Mouse (Mus musculus) ES-E14 (cell line): Measurements from ENCODE around the gene Gpr137. TPM values are rescaled to one million over a fixed set of nuclear protein-coding genes. Genes with fewer than 3 reads are reported as not detected.

Source experiments
- DNase-seq: peaks from one replicate; pipeline ENCODE4 v3.0.0-alpha.2; 2013; ENCODE audit warnings: low read depth, low spot score
- H3K27ac ChIP-seq: 2 replicates; pipeline ENCODE4 v1.5.1; 2012; ENCODE audit warnings: low read depth, mild to moderate bottlenecking, low read length, moderate library complexity, mixed read lengths; ENCODE audit not compliant: poor library complexity, insufficient read depth, severe bottlenecking
- H3K36me3 ChIP-seq: 2 replicates; pipeline ENCODE4 v1.6.1; 2012; ENCODE audit warnings: mild to moderate bottlenecking, low read length, moderate library complexity, mixed read lengths; ENCODE audit not compliant: control insufficient read depth, poor library complexity, insufficient read depth, severe bottlenecking
- H3K4me1 ChIP-seq, 2 experiments: fragments of 150-350 bp in 1 of 2; sonication (generic) in 1 of 2; 2 replicates each; pipeline ENCODE4 v1.6.1; 2012; ENCODE audit warnings: low read length in 2 of 2, mild to moderate bottlenecking in 1 of 2, mixed read lengths in 1 of 2; ENCODE audit not compliant: control insufficient read depth in 2 of 2, insufficient read depth in 2 of 2, poor library complexity in 1 of 2
- H3K4me3 ChIP-seq, 2 experiments: fragments of 150-350 bp in 1 of 2; sonication (generic) in 1 of 2; 2 replicates each; pipeline ENCODE4 v1.5.1; 2012; ENCODE audit warnings: low read length in 2 of 2, low read depth in 1 of 2, mild to moderate bottlenecking in 1 of 2, mixed read lengths in 1 of 2; ENCODE audit not compliant: insufficient read depth in 1 of 2, poor library complexity in 1 of 2, severe bottlenecking in 1 of 2
- H3K9ac ChIP-seq: 2 replicates; pipeline ENCODE4 v1.6.1; 2012; ENCODE audit warnings: low read depth, mild to moderate bottlenecking, low read length, mixed read lengths; ENCODE audit not compliant: poor library complexity, insufficient read depth, severe bottlenecking
- H3K9me3 ChIP-seq: fragments of 150-350 bp; sonication (generic); 2 replicates; pipeline ENCODE4 v1.6.1; 2012; ENCODE audit warnings: low read depth, mild to moderate bottlenecking, low read length; ENCODE audit not compliant: control insufficient read depth, insufficient read depth
- CHD2 ChIP-seq: IDR thresholded peaks from 2 replicates; pipeline ENCODE4 v1.6.1; 2014; ENCODE audit warnings: mild to moderate bottlenecking, low read depth, low read length, inconsistent platforms
- HCFC1 ChIP-seq: IDR thresholded peaks from 2 replicates; pipeline ENCODE4 v1.6.1; 2012; ENCODE audit warnings: low read length, inconsistent platforms, borderline replicate concordance; ENCODE audit not compliant: insufficient read depth
- MAFK ChIP-seq: IDR thresholded peaks from 2 replicates; pipeline ENCODE4 v1.6.1; 2014; ENCODE audit warnings: mild to moderate bottlenecking, low read depth, low read length, inconsistent platforms; ENCODE audit not compliant: insufficient read depth
- ZC3H11A ChIP-seq: IDR thresholded peaks from 2 replicates; pipeline ENCODE4 v1.6.1; 2012; ENCODE audit warnings: low read depth, mild to moderate bottlenecking, inconsistent platforms, low read length, borderline replicate concordance
- ZNF384 ChIP-seq: IDR thresholded peaks from 2 replicates; pipeline ENCODE4 v1.6.1; 2012; ENCODE audit warnings: low read depth, low read length, inconsistent platforms
- in situ Hi-C, 2 experiments: fragments of 600-800 bp; cut with MboI; formaldehyde crosslinking; loops; one replicate each; pipeline ENCODE4 v1.15.1; 2025; ENCODE audit warnings: low sequenced_read_pairs in 2 of 2, inconsistent platforms in 1 of 2; ENCODE audit not compliant: unreplicated experiment in 2 of 2
- total RNA-seq: library from RNA; depleted of rRNA; stranded (reverse); fragments of 300-350 nt; gene quantifications from 2 replicates; pipeline ENCODE4 v1.2.3, GENCODE M21; 2012

Gpr137 gene
- total RNA-seq, 1 experiment = 23.7 TPM

GRCm38 (mm10) chr19:6951381-6951968, 9.2 kb upstream of the Gpr137 start:
- TF ChIP-seq ZNF384 (peak; percentile 96), ZC3H11A (no peak), CHD2 (no peak), HCFC1 (peak; percentile 87), MAFK (no peak)
- Histone ChIP-seq H3K4me1 (peaks cover 0 to 25% of the 10 kb centered on the region in 2 experiments; a peak in 3 of 4 replicates), H3K9me3 (no peaks in the 10 kb centered on the region), H3K4me3 (peak overlapping the region; percentile 80), H3K9ac (peak overlapping the region; percentile 82), H3K27ac (peak overlapping the region; percentile 91), H3K36me3 (peaks cover 22% of the 10 kb centered on the region)
- in situ Hi-C loops = no loop called here
- peak; percentile 80 for DNase-seq

- peak; percentile 85 for TF ChIP-seq HCFC1
- TF ChIP-seq MAFK = no peak
- no peak for TF ChIP-seq ZC3H11A
- TF ChIP-seq CHD2 = no peak
- TF ChIP-seq ZNF384 = no peak
- Histone ChIP-seq H3K4me3 (peak overlapping the region; percentile 80), H3K36me3 (peaks cover 18% of the 10 kb centered on the region), H3K27ac (peak overlapping the region; percentile 79; the same call in 1 of the 2 replicates), H3K4me1 (peaks cover 0 to 22% of the 10 kb centered on the region in 2 experiments; a peak in 3 of 4 replicates), H3K9me3 (no peaks in the 10 kb centered on the region), H3K9ac (peak overlapping the region; percentile 81)
- in situ Hi-C loops = no loop called here
- no peak for DNase-seq
Measured at GRCm38 (mm10) chr19:6950613-6951153, 8.4 kb upstream of the Gpr137 start.

- in situ Hi-C loops = no loop called here
- no peak overlapping the region for H3K27ac ChIP-seq
- no peak for TF ChIP-seq ZC3H11A
- H3K4me1 ChIP-seq = peaks cover 0 to 21% of the 10 kb centered on the region in 2 experiments; a peak in 3 of 4 replicates
- peak overlapping the region; percentile 81; the same call in 1 of the 2 replicates for H3K9ac ChIP-seq
- no peaks in the 10 kb centered on the region for H3K9me3 ChIP-seq
- H3K36me3 ChIP-seq = peaks cover 10% of the 10 kb centered on the region
- H3K4me3 ChIP-seq = peak overlapping the region; percentile 80
- no peak for DNase-seq
Measured at GRCm38 (mm10) chr19:6949951-6950350, 7.7 kb upstream of the Gpr137 start.

- Histone ChIP-seq H3K27ac (no peak overlapping the region), H3K9me3 (no peaks in the 10 kb centered on the region), H3K4me3 (no peak overlapping the region), H3K9ac (0 out of 2 replicates have a peak overlapping the region, but pooled peaks have one; percentile 0), H3K4me1 (peaks cover 0 to 20% of the 10 kb centered on the region in 2 experiments; a peak in 3 of 4 replicates), H3K36me3 (peaks cover 6% of the 10 kb centered on the region)
- no peak for TF ChIP-seq ZC3H11A
- no peak for TF ChIP-seq ZNF384
- no peak for TF ChIP-seq HCFC1
- TF ChIP-seq CHD2 = no peak
- no peak for TF ChIP-seq MAFK
- in situ Hi-C loops = no loop called here
- no peak for DNase-seq
Measured at GRCm38 (mm10) chr19:6949532-6949931, 7.3 kb upstream of the Gpr137 start.
